ENCODE assay signal across 8 mouse cellular contexts in genomic region chr7:82867271-82868121, GRCm38 (mm10). TPM values are rescaled to one million over a fixed set of nuclear protein-coding genes. Genes with fewer than 3 reads are reported as not detected.
DNase-seq lines count a peak whose midpoint lies in the region; ATAC-seq and TF ChIP-seq lines count a peak whose summit lies in the region.

TSS of gene Mex3b (plus strand) at chr7:82867333.

- H3K27ac ChIP-seq in small intestine, adult 2 months (ENCODE audit: insufficient read depth, low read depth, low read length), result peak within 1 kb of the TSS; percentile 86

- H3K4me3 ChIP-seq in small intestine, adult 2 months (ENCODE audit: low read depth, low read length), result peak within 1 kb of the TSS; percentile 95

- intact Hi-C loops in left cerebral cortex, postnatal 10 days (cut with DNase I), result loop anchor here (2.0 to 5.0 kb wide), 6 partner anchors 147 to 683 kb away; no protein-coding TSS in a partner anchor

- H3K27me3 ChIP-seq in small intestine, adult 2 months (ENCODE audit: control insufficient read depth, insufficient read depth, low read length), result no peaks in the 10 kb centered on the region

- TF ChIP-seq CTCF in small intestine, adult 2 months (IDR thresholded peaks at IDR 0.05; ENCODE audit: extremely low read depth, insufficient read length, insufficient replicate concordance, low read depth, low read length), result no peak

- 1% methylated on average over 86 of the region's 87 CpGs for WGBS in small intestine, adult 2 months

- peaks cover 18% of the 10 kb centered on the region for H3K4me1 ChIP-seq in small intestine, adult 2 months (ENCODE audit: control insufficient read depth, insufficient read depth, insufficient read length, low read length)

- DNase-seq in adipocyte (ENCODE audit: low spot score), result peak; percentile 26
- peak; percentile 64 to 65 for DNase-seq in cerebellum, postnatal 36 days
- peak; percentile 72 for DNase-seq in gastrocnemius, postnatal 10 days
- peak; percentile 73 for DNase-seq in induced T-regulatory cell, adult 2 months (ENCODE audit: low read depth)
- peak; percentile 33 to 82 for DNase-seq in left cerebral cortex, postnatal 10 days (ENCODE audit: extremely low spot score in 1 of 2, low spot score in 2 of 2)

- peak; percentile 5; the same call in 1 of the 2 replicates for ATAC-seq in megakaryocyte progenitor cell, adult 5-6 weeks (replicated peaks; ENCODE audit: poor library complexity)
- ATAC-seq in erythroid progenitor cell, adult 5-6 weeks (replicated peaks; ENCODE audit: low FRiP score, poor library complexity, severe bottlenecking), result no peak

- no peaks in the 10 kb centered on the region for H3K36me3 ChIP-seq in small intestine, adult 2 months (ENCODE audit: control insufficient read depth, insufficient read depth, low read length)

- TF ChIP-seq POLR2A in small intestine, adult 2 months (IDR thresholded peaks at IDR 0.05; ENCODE audit: low read depth, low read length), result no peak; the same call in 1 of the 2 replicates

RNA-seq across cellular contexts. Expression of gene Mex3b, which starts in this region (rescaled TPM):
- total RNA-seq in gastrocnemius, postnatal 10 days (2021), result 1 to 10 TPM; 6.2 to 9.7 TPM
- 10 to 100 TPM; 30.2 to 32.4 TPM for total RNA-seq in left cerebral cortex, postnatal 10 days (2021)
- total RNA-seq in megakaryocyte progenitor cell, adult 5-6 weeks (2015), result 3.7 and 4.5 TPM in 2 replicates
- total RNA-seq in megakaryocyte progenitor cell, adult 5-6 weeks (2017), result 2.2 and 4.7 TPM in 2 replicates
- 3.1 and 6.3 TPM in 2 replicates for polyA plus RNA-seq in small intestine, adult 2 months (2012; rRNA removed)
- total RNA-seq in erythroid progenitor cell, adult 5-6 weeks (2015; ENCODE audit: low replicate concordance), result 0.72 and 0.84 TPM in 2 replicates
- 0.39 and 3.3 TPM in 2 replicates for total RNA-seq in erythroid progenitor cell, adult 5-6 weeks (2017; ENCODE audit: low replicate concordance)
